Mouse (Mus musculus): ENCODE measurements at regions not wholly inside any gene's neighbourhood (a gene's known extent, or its start where the extent isn't known, plus 50 kb on each side); places are given as distances from the start of the nearest gene placed in this dataset.

- no peak for TF ChIP-seq CTCF (IDR thresholded peaks at IDR 0.05; ENCODE audit: extremely low read depth, insufficient read depth, insufficient read length, insufficient replicate concordance)
- no peak for TF ChIP-seq POLR2A (IDR thresholded peaks at IDR 0.05; ENCODE audit: low read depth, low read length)
Observed at GRCm38 (mm10) chr17:82860391-82860790, 354.7 kb upstream of the Pkdcc start.

Data from spleen, adult 2 months (tissue).